Mouse (Mus musculus): ENCODE measurements around the gene Alox12e. TPM values are rescaled to one million over a fixed set of nuclear protein-coding genes. Genes with fewer than 3 reads are reported as not detected.
"Not testable (repeated sequence)": the region's sequence is repeated elsewhere in the genome, so short reads cannot be mapped to it uniquely, and the experiment has no call there.

Alox12e gene
- total RNA-seq (2021), result under 1 TPM in 1 of 2 experiments, not detected in 1; 0.16 TPM
- 0.10 TPM in 1 of 2 replicates, not detected in the other for polyA plus RNA-seq (2012; rRNA removed)
- long read RNA-seq, result 0 reads

- H3K27ac ChIP-seq, result no peak within 1 kb of the TSS
- H3K36me3 ChIP-seq (ENCODE audit: control insufficient read depth, insufficient read depth, low read length), result no peaks in the 10 kb centered on the region
- H3K4me1 ChIP-seq (ENCODE audit: control insufficient read depth, insufficient read depth, low read length), result no peaks in the 10 kb centered on the region
- no peaks in the 10 kb centered on the region for H3K79me2 ChIP-seq (replicated peaks; ENCODE audit: control insufficient read depth, insufficient read depth, low read length)
- no peak for TF ChIP-seq EP300 (IDR thresholded peaks at IDR 0.05; ENCODE audit: insufficient read depth, low read depth, low read length)
- no peak for TF ChIP-seq CTCF (IDR thresholded peaks at IDR 0.05)
- no peak for TF ChIP-seq POLR2A (IDR thresholded peaks at IDR 0.05; ENCODE audit: insufficient read depth, low read depth, low read length)
- no peak within 1 kb of the TSS for H3K4me3 ChIP-seq
- DNase-seq, result no peak
- 23% methylated on average over 7 of the region's 7 CpGs for WGBS
- H3K27me3 ChIP-seq (ENCODE audit: control insufficient read depth, insufficient read depth, low read length), result peaks cover 12% of the 10 kb centered on the region; the same call in 1 of the 2 replicates
- H3K9ac ChIP-seq (ENCODE audit: low read depth, low read length), result no peak within 1 kb of the TSS
- intact Hi-C loops (cut with DNase I), result no loop called here
These were observed at the start of gene Alox12e for GRCm38 (mm10) chr11:70322528-70322927. Alox12e (minus strand) TSS chr11:70322628.

- H3K36me3 ChIP-seq (ENCODE audit: control insufficient read depth, insufficient read depth, low read length); H3K27ac ChIP-seq; intact Hi-C loops (cut with DNase I); H3K27me3 ChIP-seq (ENCODE audit: control insufficient read depth, insufficient read depth, low read length); H3K9ac ChIP-seq (ENCODE audit: low read depth, low read length); H3K4me1 ChIP-seq (ENCODE audit: control insufficient read depth, insufficient read depth, low read length); H3K4me3 ChIP-seq; H3K79me2 ChIP-seq (replicated peaks; ENCODE audit: control insufficient read depth, insufficient read depth, low read length); DNase-seq: not testable (repeated sequence)
- WGBS, result 63% methylated on average over 2 of the region's 2 CpGs
These were observed 46.2 kb upstream of the Alox12e start for GRCm38 (mm10) chr11:70368626-70369025.

- 88% methylated on average over 6 of the region's 6 CpGs for WGBS
- H3K4me3 ChIP-seq; H3K27me3 ChIP-seq (ENCODE audit: control insufficient read depth, insufficient read depth, low read length); H3K9ac ChIP-seq (ENCODE audit: low read depth, low read length); intact Hi-C loops (cut with DNase I); H3K4me1 ChIP-seq (ENCODE audit: control insufficient read depth, insufficient read depth, low read length); H3K27ac ChIP-seq; DNase-seq; H3K36me3 ChIP-seq (ENCODE audit: control insufficient read depth, insufficient read depth, low read length); H3K79me2 ChIP-seq (replicated peaks; ENCODE audit: control insufficient read depth, insufficient read depth, low read length): not testable (repeated sequence)
These were observed 45.3 kb upstream of the Alox12e start for GRCm38 (mm10) chr11:70367701-70368100.

GRCm38 (mm10) chr11:70351868-70352267, 29.4 kb upstream of the Alox12e start, which contains the start of gene Alox15:
Alox15 (minus strand) TSS chr11:70352031.
- H3K36me3 ChIP-seq (ENCODE audit: control insufficient read depth, insufficient read depth, low read length), result no peaks in the 10 kb centered on the region
- TF ChIP-seq CTCF (IDR thresholded peaks at IDR 0.05) (no peak), POLR2A (IDR thresholded peaks at IDR 0.05; ENCODE audit: insufficient read depth, low read depth, low read length) (no peak), EP300 (IDR thresholded peaks at IDR 0.05; ENCODE audit: insufficient read depth, low read depth, low read length) (no peak)
- no peaks in the 10 kb centered on the region for H3K79me2 ChIP-seq (replicated peaks; ENCODE audit: control insufficient read depth, insufficient read depth, low read length)
- no peak within 1 kb of the TSS for H3K9ac ChIP-seq (ENCODE audit: low read depth, low read length)
- intact Hi-C loops (cut with DNase I), result no loop called here
- H3K4me3 ChIP-seq, result no peak within 1 kb of the TSS
- peak in 1 of 2 experiments; percentile 16 for DNase-seq
- H3K27ac ChIP-seq, result no peak within 1 kb of the TSS
- H3K4me1 ChIP-seq (ENCODE audit: control insufficient read depth, insufficient read depth, low read length), result no peaks in the 10 kb centered on the region
- peaks cover 4% of the 10 kb centered on the region for H3K27me3 ChIP-seq (ENCODE audit: control insufficient read depth, insufficient read depth, low read length)
- WGBS, result 1% methylated on average over 19 of the region's 19 CpGs

GRCm38 (mm10) chr11:70348630-70349029, 26.2 kb upstream of the Alox12e start:
- no peaks in the 10 kb centered on the region for H3K4me1 ChIP-seq (ENCODE audit: control insufficient read depth, insufficient read depth, low read length)
- H3K27ac ChIP-seq, result no peak overlapping the region
- H3K79me2 ChIP-seq (replicated peaks; ENCODE audit: control insufficient read depth, insufficient read depth, low read length), result no peaks in the 10 kb centered on the region
- TF ChIP-seq CTCF (IDR thresholded peaks at IDR 0.05), result no peak
- TF ChIP-seq POLR2A (IDR thresholded peaks at IDR 0.05; ENCODE audit: insufficient read depth, low read depth, low read length), result no peak
- no peak for TF ChIP-seq EP300 (IDR thresholded peaks at IDR 0.05; ENCODE audit: insufficient read depth, low read depth, low read length)
- H3K27me3 ChIP-seq (ENCODE audit: control insufficient read depth, insufficient read depth, low read length), result peaks cover 4% of the 10 kb centered on the region
- WGBS, result 78% methylated on average over 9 of the region's 9 CpGs
- intact Hi-C loops (cut with DNase I), result no loop called here
- no peaks in the 10 kb centered on the region for H3K36me3 ChIP-seq (ENCODE audit: control insufficient read depth, insufficient read depth, low read length)
- H3K4me3 ChIP-seq, result no peak overlapping the region
- H3K9ac ChIP-seq (ENCODE audit: low read depth, low read length), result no peak overlapping the region
- DNase-seq, result no peak

GRCm38 (mm10) chr11:70347861-70348260, 25.4 kb upstream of the Alox12e start:
- no peaks in the 10 kb centered on the region for H3K36me3 ChIP-seq (ENCODE audit: control insufficient read depth, insufficient read depth, low read length)
- TF ChIP-seq CTCF (IDR thresholded peaks at IDR 0.05) (no peak), EP300 (IDR thresholded peaks at IDR 0.05; ENCODE audit: insufficient read depth, low read depth, low read length) (no peak), POLR2A (IDR thresholded peaks at IDR 0.05; ENCODE audit: insufficient read depth, low read depth, low read length) (no peak)
- no peak for DNase-seq
- no peaks in the 10 kb centered on the region; the same call in 1 of the 2 replicates for H3K27me3 ChIP-seq (ENCODE audit: control insufficient read depth, insufficient read depth, low read length)
- 76% methylated on average over 10 of the region's 10 CpGs for WGBS
- H3K9ac ChIP-seq (ENCODE audit: low read depth, low read length), result no peak overlapping the region
- no peak overlapping the region for H3K4me3 ChIP-seq
- intact Hi-C loops (cut with DNase I), result no loop called here
- H3K79me2 ChIP-seq (replicated peaks; ENCODE audit: control insufficient read depth, insufficient read depth, low read length), result no peaks in the 10 kb centered on the region
- H3K4me1 ChIP-seq (ENCODE audit: control insufficient read depth, insufficient read depth, low read length), result no peaks in the 10 kb centered on the region
- no peak overlapping the region for H3K27ac ChIP-seq

Measured in heart, adult 2 months (tissue).